Mouse (Mus musculus) small intestine, adult 2 months (tissue): ENCODE measurements around the gene Slc35e3. TPM values are rescaled to one million over a fixed set of nuclear protein-coding genes. Genes with fewer than 3 reads are reported as not detected.
"Not testable (repeated sequence)": the region's sequence is repeated elsewhere in the genome, so short reads cannot be mapped to it uniquely, and the experiment has no call there.

Experiments used
- H3K27ac ChIP-seq: fragments of 200-500 bp; 2 replicates; pipeline ENCODE4 v1.5.1; 2012; ENCODE audit warnings: low read depth, low read length, control low read depth, inconsistent platforms; ENCODE audit not compliant: insufficient read depth
- H3K27me3 ChIP-seq: fragments of 200-500 bp; 2 replicates; pipeline ENCODE4 v1.6.1; 2012; ENCODE audit warnings: mild to moderate bottlenecking, moderate library complexity, low read length, inconsistent platforms; ENCODE audit not compliant: control insufficient read depth, insufficient read depth
- H3K36me3 ChIP-seq: fragments of 200-500 bp; 2 replicates; pipeline ENCODE4 v1.6.1; 2012; ENCODE audit warnings: mild to moderate bottlenecking, low read length, control low read depth, inconsistent platforms; ENCODE audit not compliant: control insufficient read depth, insufficient read depth
- H3K4me1 ChIP-seq: fragments of 200-500 bp; 2 replicates; pipeline ENCODE4 v1.6.1; 2012; ENCODE audit warnings: low read length, inconsistent platforms, mixed read lengths; ENCODE audit not compliant: control insufficient read depth, insufficient read depth, insufficient read length
- H3K4me3 ChIP-seq: fragments of 200-500 bp; 2 replicates; pipeline ENCODE4 v1.5.1; 2012; ENCODE audit warnings: low read depth, mild to moderate bottlenecking, control low read depth, inconsistent platforms, low read length, moderate library complexity
- CTCF ChIP-seq: fragments of 200-500 bp; IDR thresholded peaks from 2 replicates; pipeline ENCODE4 v1.5.1; 2012; ENCODE audit warnings: low read depth, mild to moderate bottlenecking, control low read depth, inconsistent platforms, low read length, moderate library complexity, mixed read lengths; ENCODE audit not compliant: insufficient replicate concordance, insufficient read length; ENCODE audit errors: extremely low read depth
- POLR2A ChIP-seq: fragments of 200-500 bp; IDR thresholded peaks from 2 replicates; pipeline ENCODE4 v1.6.1; 2012; ENCODE audit warnings: low read depth, mild to moderate bottlenecking, control low read depth, inconsistent platforms, low read length, moderate library complexity
- WGBS: fragments of 180-500 bp; shearing (Covaris S2); methylation state at CpG from one replicate; pipeline ENCODE4 v1.1.7; 2018; 5-methylcytosine and 5-hydroxymethylcytosine counted together
- polyA plus RNA-seq: library from polyadenylated mRNA; depleted of rRNA; stranded (reverse); fragments of >200 nt; gene quantifications from 2 replicates; pipeline ENCODE4 v1.2.3, GENCODE M21; 2012

Slc35e3 gene
- polyA plus RNA-seq, 1 experiment = 6.2 TPM

- Histone ChIP-seq H3K27me3 (no peaks in the 10 kb centered on the region), H3K4me1 (peaks cover 16% of the 10 kb centered on the region; the same call in 1 of the 2 replicates), H3K27ac (no peak overlapping the region), H3K4me3 (no peak overlapping the region), H3K36me3 (no peaks in the 10 kb centered on the region; the same call in 1 of the 2 replicates)
- no peak for TF ChIP-seq CTCF
- no peak for TF ChIP-seq POLR2A
- WGBS = 98% methylated on average over 10 of the region's 10 CpGs
These were observed 6.0 kb downstream of the Slc35e3 start for GRCm38 (mm10) chr10:117740171-117740570.

GRCm38 (mm10) chr10:117739648-117739948 lies 6.6 kb downstream of the Slc35e3 start:
- 93% methylated on average over 6 of the region's 6 CpGs for WGBS
- TF ChIP-seq CTCF = no peak
- TF ChIP-seq POLR2A = no peak

GRCm38 (mm10) chr10:117738928-117739647 lies 7.1 kb downstream of the Slc35e3 start:
- H3K27me3 ChIP-seq = no peaks in the 10 kb centered on the region
- 96% methylated on average over 15 of the region's 15 CpGs for WGBS
- no peaks in the 10 kb centered on the region; the same call in 1 of the 2 replicates for H3K36me3 ChIP-seq
- peaks cover 16% of the 10 kb centered on the region; the same call in 1 of the 2 replicates for H3K4me1 ChIP-seq
- no peak overlapping the region for H3K27ac ChIP-seq
- no peak overlapping the region for H3K4me3 ChIP-seq
- TF ChIP-seq CTCF = no peak
- no peak for TF ChIP-seq POLR2A

More at GRCm38 (mm10) chr10:117739648-117739948, 6.6 kb downstream of the Slc35e3 start:
- H3K4me3 ChIP-seq = no peak overlapping the region
- H3K4me1 ChIP-seq = peaks cover 16% of the 10 kb centered on the region; the same call in 1 of the 2 replicates
- H3K36me3 ChIP-seq = no peaks in the 10 kb centered on the region; the same call in 1 of the 2 replicates
- no peaks in the 10 kb centered on the region for H3K27me3 ChIP-seq
- H3K27ac ChIP-seq = no peak overlapping the region

GRCm38 (mm10) chr10:117738140-117738921 lies 7.8 kb downstream of the Slc35e3 start:
- Histone ChIP-seq H3K27me3 (no peaks in the 10 kb centered on the region), H3K27ac (no peak overlapping the region), H3K4me3 (no peak overlapping the region), H3K4me1 (peaks cover 16% of the 10 kb centered on the region; the same call in 1 of the 2 replicates), H3K36me3 (no peaks in the 10 kb centered on the region; the same call in 1 of the 2 replicates)
- WGBS = 83% methylated on average over 13 of the region's 13 CpGs
- TF ChIP-seq POLR2A (no peak), CTCF (no peak)

- not testable (repeated sequence) for H3K27me3 ChIP-seq, H3K4me3 ChIP-seq, H3K36me3 ChIP-seq
- Histone ChIP-seq H3K27ac (peak overlapping the region; percentile 55; the same call in 1 of the 2 replicates), H3K4me1 (peaks cover 16% of the 10 kb centered on the region; the same call in 1 of the 2 replicates)
- WGBS = 83% methylated on average over 8 of the region's 8 CpGs
These were observed 8.7 kb downstream of the Slc35e3 start for GRCm38 (mm10) chr10:117737498-117737897.

- Histone ChIP-seq H3K4me1 (peaks cover 16% of the 10 kb centered on the region; the same call in 1 of the 2 replicates), H3K4me3 (no peak overlapping the region), H3K36me3 (no peaks in the 10 kb centered on the region; the same call in 1 of the 2 replicates), H3K27ac (peak overlapping the region; percentile 14; the same call in 1 of the 2 replicates), H3K27me3 (no peaks in the 10 kb centered on the region)
- TF ChIP-seq CTCF (no peak), POLR2A (no peak)
- WGBS = 45% methylated on average over 4 of the region's 4 CpGs
These were observed 9.1 kb downstream of the Slc35e3 start for GRCm38 (mm10) chr10:117737075-117737474.

GRCm38 (mm10) chr10:117736573-117736972 lies 9.6 kb downstream of the Slc35e3 start:
- no peak for TF ChIP-seq CTCF
- no peak for TF ChIP-seq POLR2A
- H3K36me3 ChIP-seq = no peaks in the 10 kb centered on the region; the same call in 1 of the 2 replicates
- H3K4me1 ChIP-seq = peaks cover 17% of the 10 kb centered on the region; the same call in 1 of the 2 replicates
- H3K27me3 ChIP-seq = no peaks in the 10 kb centered on the region
- no peak overlapping the region for H3K4me3 ChIP-seq
- H3K27ac ChIP-seq = peak overlapping the region; percentile 14
- WGBS = 87% methylated on average over 5 of the region's 5 CpGs

GRCm38 (mm10) chr10:117735396-117735795 lies 10.8 kb downstream of the Slc35e3 start:
- H3K27me3 ChIP-seq, H3K36me3 ChIP-seq, H3K27ac ChIP-seq, H3K4me3 ChIP-seq: not testable (repeated sequence)
- WGBS = 94% methylated on average over 12 of the region's 12 CpGs
- H3K4me1 ChIP-seq = peaks cover 20% of the 10 kb centered on the region; the same call in 1 of the 2 replicates

- WGBS = 42% methylated on average over 10 of the region's 10 CpGs
- H3K4me3 ChIP-seq, H3K27me3 ChIP-seq, H3K36me3 ChIP-seq, H3K27ac ChIP-seq: not testable (repeated sequence)
- H3K4me1 ChIP-seq = peaks cover 20% of the 10 kb centered on the region; the same call in 1 of the 2 replicates
These were observed 11.9 kb downstream of the Slc35e3 start for GRCm38 (mm10) chr10:117734104-117734852.
